Mouse (Mus musculus): ENCODE measurements around the gene Ccdc51.
"Not testable (repeated sequence)": the region's sequence is repeated elsewhere in the genome, so short reads cannot be mapped to it uniquely, and the experiment has no call there.

Ccdc51 gene

DNA sequence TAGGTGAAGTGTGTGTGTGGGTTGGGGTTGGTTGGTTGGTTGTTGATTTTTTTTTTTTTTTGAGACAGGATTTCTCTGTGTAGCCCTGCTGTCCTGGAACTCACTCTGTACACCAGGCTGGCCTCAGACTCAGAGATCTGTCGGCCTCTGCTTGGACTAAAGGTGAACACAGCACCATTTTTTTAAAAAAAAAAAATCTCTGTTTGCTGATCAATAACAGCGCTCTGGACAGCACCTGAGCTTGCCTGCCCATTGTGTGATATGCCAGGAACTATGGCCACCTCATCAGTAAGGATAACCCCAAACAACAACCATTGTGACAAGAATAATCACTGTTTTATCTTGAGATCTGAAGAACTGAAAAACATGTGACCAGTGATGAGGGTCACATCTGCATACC lies 42.8 kb downstream of the Ccdc51 start:
- no peak for DNase-seq (ENCODE audit: low spot score)

DNA sequence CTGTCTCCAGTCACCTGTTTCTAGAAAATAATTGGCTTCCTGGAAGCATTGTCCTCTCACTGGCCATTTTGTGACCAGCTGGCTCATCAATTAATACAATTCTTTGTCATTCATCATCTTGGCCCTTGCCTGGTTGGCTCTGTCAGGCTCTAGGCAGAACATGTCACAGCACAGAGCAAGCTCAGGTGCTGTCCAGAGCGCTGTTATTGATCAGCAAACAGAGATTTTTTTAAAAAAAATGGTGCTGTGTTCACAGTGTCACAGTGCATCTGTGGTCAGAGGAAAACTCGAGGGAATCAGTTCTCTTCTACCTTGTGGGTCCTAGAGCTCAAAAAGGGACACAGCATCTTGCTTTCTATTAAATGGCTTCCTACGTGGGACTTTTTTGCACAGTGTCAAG lies 43.2 kb downstream of the Ccdc51 start:
- no peak for DNase-seq (ENCODE audit: low spot score)

DNA sequence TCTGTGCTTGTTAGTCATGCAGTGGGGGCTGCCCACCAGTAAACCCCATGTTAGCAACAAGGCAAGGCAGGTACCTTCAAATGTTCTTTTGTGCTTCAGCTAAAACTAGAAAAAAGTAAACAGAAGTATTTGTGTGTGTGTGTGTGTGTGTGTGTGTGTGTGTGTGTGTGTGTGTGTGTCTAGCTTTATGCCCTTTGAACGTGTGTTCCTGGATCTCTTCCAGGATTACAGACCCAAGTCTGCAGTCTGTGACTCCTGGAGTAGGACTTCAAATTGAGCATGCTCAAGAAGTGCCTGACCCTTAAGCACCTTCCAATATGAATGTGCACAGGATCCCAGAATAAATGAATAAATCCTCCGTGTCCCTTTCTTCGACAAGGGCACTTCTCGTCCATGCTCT lies 44.8 kb downstream of the Ccdc51 start:
- no peak for DNase-seq (ENCODE audit: low spot score)

DNA sequence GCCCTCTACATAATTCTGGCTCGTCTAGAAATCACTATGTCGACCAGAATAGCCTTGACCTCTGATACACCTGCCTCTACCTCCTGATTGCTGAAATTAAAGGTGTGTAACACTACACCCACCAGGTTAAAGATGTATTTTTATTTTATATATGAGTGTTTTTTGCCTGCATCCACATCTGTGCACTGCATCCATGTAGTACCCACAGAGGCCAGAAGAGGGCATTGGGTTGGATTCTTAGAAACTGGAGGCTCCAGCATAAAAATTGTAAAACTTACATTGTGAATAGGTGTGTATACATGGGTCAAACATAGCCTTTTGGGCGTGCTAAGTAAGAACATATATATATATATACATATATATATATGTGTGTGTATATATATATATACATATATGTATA lies 45.9 kb downstream of the Ccdc51 start:
- no peak for DNase-seq (ENCODE audit: low spot score)

DNA sequence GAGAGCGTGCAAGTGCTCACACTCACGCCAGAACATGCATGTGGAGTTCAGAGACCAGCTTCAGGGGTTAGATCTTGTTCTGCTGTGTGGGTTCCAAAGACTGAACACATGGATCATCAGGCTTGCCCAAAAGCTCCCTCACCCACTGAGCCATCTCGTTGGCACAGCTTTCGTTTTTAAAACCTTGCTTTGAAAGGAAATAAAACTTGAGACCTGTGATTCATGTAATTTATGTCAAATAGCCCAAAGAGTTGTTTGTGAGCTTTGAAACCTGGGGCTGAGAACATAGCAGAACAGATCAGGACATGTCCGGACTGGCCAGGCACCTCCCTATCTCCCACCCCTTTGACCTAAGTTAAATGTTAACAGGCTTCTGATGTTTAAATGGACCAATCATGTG lies 47.8 kb downstream of the Ccdc51 start:
- no peak for DNase-seq (ENCODE audit: low spot score)

DNA sequence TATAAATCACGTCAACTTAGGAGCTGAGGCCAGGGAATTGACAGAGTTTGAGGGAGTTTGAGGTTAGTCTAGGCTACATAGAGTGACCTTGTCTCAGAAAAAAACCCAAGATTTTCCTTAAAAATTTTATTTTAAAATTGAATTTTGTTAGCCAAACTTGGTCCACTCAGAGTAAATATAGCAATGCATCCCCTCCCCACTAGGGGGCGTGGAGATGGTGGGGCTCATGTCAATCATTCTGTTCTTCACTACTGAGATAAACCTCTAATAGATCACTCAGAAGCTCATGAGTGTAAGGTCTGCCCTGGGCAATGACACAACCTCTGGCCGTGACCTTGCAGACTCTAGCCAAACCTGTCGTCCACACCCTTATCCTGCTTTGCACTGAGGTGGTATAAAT lies 58.1 kb downstream of the Ccdc51 start:
- DNase-seq (ENCODE audit: low spot score), result not testable (repeated sequence)

Data from testis, postnatal 14 days (tissue).